Mouse (Mus musculus) splenic B cell, adult 2 months (primary cell): ENCODE measurements around the gene Mapkapk5.
"Not testable (repeated sequence)": the region's sequence is repeated elsewhere in the genome, so short reads cannot be mapped to it uniquely, and the experiment has no call there.

Experiments
- DNase-seq: peaks from one replicate; pipeline ENCODE4 v3.0.0-alpha.2; 2011; ENCODE audit warnings: low read depth, low spot score
- H3K27me3 ChIP-seq: 2 replicates; pipeline ENCODE4 v1.6.1; 2012; ENCODE audit warnings: mild to moderate bottlenecking, low read length, moderate library complexity, mixed read lengths; ENCODE audit not compliant: control insufficient read depth, poor library complexity, insufficient read depth, severe bottlenecking
- H3K36me3 ChIP-seq: 2 replicates; pipeline ENCODE4 v1.6.1; 2012; ENCODE audit warnings: mild to moderate bottlenecking, low read length, moderate library complexity, mixed read lengths; ENCODE audit not compliant: control insufficient read depth, poor library complexity, insufficient read depth, severe bottlenecking

Gene Mapkapk5

DNA sequence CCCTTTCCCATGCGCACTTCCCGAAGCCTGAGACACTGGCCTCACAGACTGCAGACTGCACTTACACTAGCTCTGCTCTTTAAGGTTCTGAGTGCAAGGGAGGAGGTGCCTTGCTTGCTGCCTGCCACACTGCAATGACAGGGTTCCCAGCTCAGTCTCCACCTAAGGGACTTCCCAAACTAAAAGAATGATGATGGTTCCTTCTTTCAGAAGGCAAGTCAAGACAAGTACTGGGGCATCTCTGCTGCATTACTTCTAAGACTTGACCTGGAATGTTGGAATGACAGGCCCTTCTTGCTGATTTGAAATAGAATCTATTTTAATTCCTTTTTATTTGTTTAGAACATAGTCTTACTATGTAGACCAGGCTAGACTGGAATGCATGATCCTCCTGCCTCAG lies 8.1 kb downstream of the Mapkapk5 start:
- no peak for DNase-seq
- H3K27me3 ChIP-seq = no peaks in the 10 kb centered on the region
- peaks cover 14% of the 10 kb centered on the region; the same call in 1 of the 2 replicates for H3K36me3 ChIP-seq

DNA sequence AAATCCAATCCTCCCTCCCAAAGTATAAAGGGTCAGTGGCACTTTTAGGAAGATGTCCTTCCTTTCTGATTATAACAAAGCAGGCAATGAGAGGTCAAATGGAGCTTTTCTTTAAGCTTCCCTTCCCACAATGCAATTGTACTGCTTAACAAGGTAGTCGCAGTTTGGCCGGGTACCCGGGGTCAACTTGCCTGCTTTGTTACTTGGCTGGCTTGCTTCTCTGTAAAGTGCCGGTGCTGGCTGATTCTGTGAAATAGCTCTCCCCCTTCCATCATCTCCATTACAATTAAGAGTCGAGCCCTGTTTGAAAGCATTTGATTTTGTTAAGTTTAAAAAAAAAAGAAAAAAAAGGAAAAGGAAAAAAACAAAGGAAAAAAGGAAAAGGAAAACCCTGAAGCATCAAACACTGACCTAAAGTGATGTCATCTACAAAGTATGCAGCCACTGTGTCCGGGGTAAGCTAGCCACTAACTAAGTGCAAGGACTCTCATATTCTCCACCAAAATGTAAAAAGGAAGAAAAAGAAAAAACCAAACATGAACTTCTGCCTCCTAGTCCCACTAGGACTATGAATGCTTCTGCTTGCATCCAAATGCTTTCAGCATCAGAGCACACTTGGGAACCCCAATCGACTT lies 8.7 kb downstream of the Mapkapk5 start:
- DNase-seq = no peak
- H3K36me3 ChIP-seq = peaks cover 19% of the 10 kb centered on the region; the same call in 1 of the 2 replicates
- no peaks in the 10 kb centered on the region for H3K27me3 ChIP-seq

DNA sequence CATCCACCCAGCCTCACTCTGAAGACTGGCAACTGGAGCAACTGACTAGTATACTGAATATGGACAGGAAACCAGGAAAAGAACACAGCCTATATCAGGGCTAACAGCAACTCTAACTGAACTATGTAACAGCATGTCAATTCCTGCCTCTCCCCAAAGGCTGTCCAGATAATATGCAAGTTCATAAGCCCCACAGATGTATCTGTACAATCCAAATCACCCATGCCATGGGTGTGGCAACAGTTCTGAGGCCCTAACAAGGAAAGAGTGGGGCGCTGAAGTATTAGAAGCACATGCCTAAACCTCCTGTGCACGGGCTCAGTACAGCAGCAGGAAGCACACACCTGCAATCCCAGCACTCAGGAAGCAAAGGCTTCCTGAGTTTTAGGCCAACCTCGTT lies 10.6 kb downstream of the Mapkapk5 start:
- Histone ChIP-seq H3K36me3 (peaks cover 19% of the 10 kb centered on the region; the same call in 1 of the 2 replicates), H3K27me3 (no peaks in the 10 kb centered on the region)
- no peak for DNase-seq

DNA sequence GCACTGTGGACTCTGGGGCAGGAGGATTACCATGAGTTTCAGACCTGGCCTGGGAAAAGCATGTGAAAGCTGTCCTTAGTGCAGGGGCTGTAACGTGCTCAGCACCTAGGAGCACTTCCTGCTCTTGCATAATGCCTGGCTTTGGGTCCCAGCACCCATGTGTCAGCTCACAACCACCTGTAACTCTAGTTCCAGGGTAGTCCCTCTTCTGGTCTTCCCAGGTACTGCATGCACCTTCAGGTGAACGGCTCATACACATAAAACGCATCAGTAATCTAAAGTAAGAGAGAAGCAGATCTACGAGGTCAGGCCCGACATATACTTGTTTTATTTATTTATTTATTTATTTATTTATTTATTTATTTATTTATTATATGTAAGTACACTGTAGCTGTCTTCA lies 11.2 kb downstream of the Mapkapk5 start:
- Histone ChIP-seq H3K36me3 (peaks cover 19% of the 10 kb centered on the region; the same call in 1 of the 2 replicates), H3K27me3 (no peaks in the 10 kb centered on the region)
- peak; percentile 58 for DNase-seq

DNA sequence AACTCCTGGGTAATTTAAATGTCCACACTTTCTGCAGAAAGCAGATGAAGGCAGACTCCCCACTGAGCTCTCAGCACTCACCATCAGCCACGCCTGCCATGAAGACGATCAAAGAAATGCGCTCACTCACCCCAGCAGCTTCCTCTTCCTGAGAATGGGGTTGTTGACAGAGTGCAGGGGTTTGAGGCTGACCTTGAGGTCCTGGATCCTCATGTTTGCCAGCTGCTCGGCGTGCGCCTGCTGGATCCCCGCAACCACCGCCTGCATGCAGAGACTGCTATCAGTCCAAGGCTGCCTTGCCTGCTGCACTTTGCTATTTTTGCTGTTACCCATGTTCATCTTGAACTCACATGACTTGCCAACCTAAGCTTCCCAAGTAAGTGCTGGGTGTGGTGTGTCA lies 18.7 kb downstream of the Mapkapk5 start:
- no peak for DNase-seq
- no peaks in the 10 kb centered on the region for H3K27me3 ChIP-seq
- H3K36me3 ChIP-seq = peaks cover 18% of the 10 kb centered on the region

DNA sequence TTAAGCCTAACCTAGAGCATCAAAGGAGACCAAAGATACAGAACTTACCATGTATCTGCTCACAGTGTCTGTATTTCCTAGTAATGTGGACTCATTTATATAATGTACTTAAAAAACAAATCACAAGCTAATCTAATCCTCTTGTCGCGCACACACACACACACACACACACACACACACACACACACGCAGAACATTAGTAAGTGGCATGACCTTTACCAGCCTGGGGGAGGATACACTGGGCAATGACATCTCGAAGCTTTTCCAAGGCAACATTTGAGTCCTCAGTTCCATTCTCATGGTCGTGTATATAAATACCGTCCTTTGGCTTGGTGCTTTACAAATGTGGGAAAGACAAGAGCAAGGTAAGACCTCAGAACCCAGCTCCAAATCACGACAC lies 19.2 kb downstream of the Mapkapk5 start:
- H3K27me3 ChIP-seq = no peaks in the 10 kb centered on the region

DNA sequence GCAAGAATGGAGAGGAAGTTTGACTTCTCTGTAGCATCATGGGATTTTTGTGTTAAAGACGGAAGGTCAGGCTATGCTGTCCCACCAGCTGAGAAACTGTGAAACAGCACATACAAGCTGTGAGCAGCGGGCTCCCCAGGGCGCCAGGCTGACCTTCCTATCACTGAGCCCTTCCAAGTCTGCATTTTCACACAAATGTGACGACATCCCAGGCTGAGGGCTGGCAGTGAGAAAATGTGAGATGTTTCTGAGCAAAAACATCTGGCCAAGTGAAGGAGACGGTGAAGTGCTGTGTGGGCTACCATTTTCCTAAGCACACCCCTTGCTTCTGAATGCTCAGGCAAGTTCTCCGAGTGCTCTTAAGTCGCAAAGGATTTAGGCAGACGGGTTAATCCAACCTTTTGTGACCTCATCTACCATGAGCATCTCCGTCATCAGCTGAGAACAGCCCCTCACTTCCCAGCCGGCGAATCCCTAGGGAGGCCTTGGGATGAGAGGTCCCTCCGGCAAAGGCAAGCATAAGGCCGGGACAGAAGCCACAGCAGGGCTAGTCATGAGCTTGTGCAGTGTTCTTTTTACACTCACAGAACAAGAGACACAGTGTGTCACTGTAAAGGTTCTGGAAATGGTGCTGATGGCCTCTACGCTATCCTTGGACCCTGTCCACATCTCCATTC lies 19.8 kb downstream of the Mapkapk5 start:
- Histone ChIP-seq H3K36me3 (peaks cover 18% of the 10 kb centered on the region), H3K27me3 (no peaks in the 10 kb centered on the region)
- no peak for DNase-seq

More for the DNA sequence above, 19.2 kb downstream of the Mapkapk5 start:
- DNase-seq = no peak
- peaks cover 18% of the 10 kb centered on the region for H3K36me3 ChIP-seq

DNA sequence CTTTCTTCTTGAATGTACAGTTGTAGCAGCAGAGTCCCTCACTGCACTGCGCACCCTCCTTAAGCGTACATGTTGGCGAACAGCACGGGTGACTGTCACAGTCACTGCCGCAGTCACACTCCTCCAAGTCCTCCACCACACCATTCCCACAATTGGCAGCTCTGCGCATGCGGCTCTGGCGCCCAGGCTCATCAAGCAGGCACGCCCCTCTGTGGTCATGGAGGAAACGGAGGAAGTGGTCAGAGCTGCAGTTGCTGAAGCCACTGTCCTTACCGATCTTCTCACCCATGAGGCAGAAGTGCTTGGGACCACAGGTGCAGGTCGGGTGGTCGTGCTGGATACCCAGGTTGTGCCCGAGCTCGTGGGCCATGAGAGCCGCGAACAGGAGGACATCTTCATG lies 25.9 kb downstream of the Mapkapk5 start:
- not testable (repeated sequence) for DNase-seq, H3K36me3 ChIP-seq, H3K27me3 ChIP-seq

DNA sequence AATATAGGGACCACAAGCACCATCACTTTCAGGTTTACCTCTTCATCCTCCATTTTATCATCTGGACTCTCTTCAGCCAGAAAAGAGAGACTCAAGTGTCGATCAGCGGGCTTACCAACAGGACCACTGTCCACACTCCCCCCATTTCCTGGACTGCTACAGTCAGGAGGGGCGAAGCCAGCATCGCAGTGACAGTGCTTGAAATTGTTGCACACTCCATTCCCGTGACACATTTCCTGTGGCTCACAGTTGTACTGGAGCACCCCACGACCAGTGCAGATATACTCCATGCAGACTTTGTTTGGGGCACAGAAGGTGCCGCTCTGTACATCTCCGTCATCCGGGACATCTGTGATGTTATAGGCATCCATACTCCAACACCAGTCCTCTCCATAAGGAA lies 26.7 kb downstream of the Mapkapk5 start:
- DNase-seq = no peak
- no peaks in the 10 kb centered on the region for H3K27me3 ChIP-seq
- H3K36me3 ChIP-seq = 0 out of 2 replicates have a peak, but pooled peaks cover 2% of the 10 kb centered on the region

DNA sequence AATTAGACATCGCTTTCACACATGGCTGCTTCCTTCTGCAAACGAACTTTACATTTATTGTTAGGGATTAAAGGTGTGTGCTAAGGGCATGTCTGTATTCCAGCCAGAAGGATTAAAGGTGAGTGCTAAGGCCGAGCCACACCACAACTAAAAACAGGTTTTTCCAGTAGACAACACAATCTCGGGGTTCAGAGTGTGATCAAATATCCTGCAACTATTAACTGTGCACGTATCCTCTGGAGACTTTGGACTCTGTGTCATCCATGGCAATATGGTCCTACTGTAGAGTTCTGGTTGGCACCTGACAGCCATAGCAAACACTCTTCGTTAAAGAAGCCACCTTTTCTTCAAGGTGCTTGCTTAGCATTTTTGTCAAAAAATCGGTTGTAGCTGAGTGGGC lies 35.7 kb downstream of the Mapkapk5 start:
- Histone ChIP-seq H3K36me3 (no peaks in the 10 kb centered on the region), H3K27me3 (no peaks in the 10 kb centered on the region)
- no peak for DNase-seq

DNA sequence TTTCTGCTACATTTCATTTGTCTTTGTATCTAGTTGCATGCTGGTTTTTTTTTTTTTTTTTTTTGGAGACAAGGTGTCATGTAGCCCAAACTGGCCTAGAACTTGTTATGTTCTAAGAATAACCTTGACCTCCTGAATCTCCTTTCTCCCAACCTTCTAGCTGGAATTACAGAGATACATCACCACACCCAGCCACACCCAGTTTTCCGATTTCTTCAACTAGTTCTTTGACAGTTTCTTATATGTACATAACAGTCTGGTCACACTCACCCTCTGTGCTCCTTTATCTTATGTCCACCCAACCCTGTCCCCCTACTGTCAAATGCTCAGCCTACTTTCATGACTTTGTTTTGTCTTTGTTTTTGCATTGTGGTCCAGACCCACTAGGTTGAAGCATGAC lies 38.9 kb downstream of the Mapkapk5 start:
- no peak for DNase-seq
- Histone ChIP-seq H3K36me3 (no peaks in the 10 kb centered on the region), H3K27me3 (no peaks in the 10 kb centered on the region)

DNA sequence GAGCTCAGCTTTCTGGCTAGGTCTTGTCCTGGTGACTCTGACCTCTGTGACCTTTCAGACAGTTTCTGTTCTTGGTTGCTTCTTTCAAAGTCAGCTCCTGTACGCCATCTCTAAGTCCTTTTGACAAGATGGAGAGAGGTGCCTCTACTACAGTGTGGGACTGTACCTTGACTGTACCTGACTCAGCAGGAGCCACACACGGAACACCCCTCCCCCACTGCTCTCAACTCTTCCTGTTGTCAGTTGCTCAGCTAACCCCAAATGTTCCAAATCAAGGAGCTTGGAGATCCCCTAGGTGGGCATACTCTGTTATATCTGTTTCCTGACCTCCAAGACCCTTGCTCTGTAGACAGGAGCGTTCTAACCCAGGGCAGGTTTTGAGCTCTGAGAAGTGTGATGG lies 42.5 kb downstream of the Mapkapk5 start, which contains the start of gene Adam1b:
Gene Adam1b, minus strand, starts transcription at position 205 of the 400 bp plus-strand sequence.
- Histone ChIP-seq H3K27me3 (no peaks in the 10 kb centered on the region), H3K36me3 (no peaks in the 10 kb centered on the region)
- no peak for DNase-seq

DNA sequence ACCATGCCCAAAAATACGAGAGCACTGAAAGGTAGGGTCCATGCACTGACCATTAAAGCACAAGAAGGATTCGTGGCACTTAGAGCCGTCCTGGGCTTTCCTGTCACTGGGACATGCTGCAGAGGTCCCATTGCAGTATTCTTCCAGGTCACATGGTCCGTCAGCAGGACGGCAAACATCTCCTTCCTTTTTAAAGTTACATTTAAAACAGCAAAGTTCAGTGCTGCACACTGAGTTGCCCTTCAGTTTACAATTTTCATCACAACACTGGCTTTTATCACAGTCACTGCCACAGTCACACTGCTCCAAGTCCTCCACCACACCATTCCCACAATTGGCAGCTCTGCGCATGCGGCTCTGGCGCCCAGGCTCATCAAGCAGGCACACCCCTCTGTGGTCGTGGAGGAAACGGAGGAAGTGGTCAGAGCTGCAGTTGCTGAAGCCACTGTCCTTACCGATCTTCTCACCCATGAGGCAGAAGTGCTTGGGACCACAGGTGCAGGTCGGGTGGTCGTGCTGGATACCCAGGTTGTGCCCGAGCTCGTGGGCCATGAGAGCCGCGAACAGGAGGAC lies 44.2 kb downstream of the Mapkapk5 start:
- DNase-seq, H3K27me3 ChIP-seq, H3K36me3 ChIP-seq: not testable (repeated sequence)

DNA sequence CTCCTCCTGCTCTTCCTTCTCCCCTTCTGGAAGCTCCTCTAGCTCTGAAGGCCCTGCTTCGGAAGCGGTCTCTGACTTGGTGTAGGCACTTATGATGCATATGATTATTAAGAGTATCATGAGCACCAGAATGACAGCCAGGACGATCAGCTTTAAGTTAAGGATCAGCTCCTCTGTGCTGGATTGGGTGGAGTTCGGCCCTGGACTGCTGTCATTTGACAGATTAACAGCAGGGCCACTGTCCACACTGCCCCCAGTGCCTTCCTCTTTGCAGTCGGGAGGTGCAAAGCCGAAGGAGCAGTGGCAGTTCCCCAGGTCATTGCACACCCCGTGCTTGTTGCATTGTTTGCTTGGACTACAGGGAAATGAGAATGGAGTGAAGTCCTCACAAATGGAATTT lies 45.0 kb downstream of the Mapkapk5 start:
- DNase-seq = no peak
- Histone ChIP-seq H3K36me3 (no peaks in the 10 kb centered on the region), H3K27me3 (no peaks in the 10 kb centered on the region)

DNA sequence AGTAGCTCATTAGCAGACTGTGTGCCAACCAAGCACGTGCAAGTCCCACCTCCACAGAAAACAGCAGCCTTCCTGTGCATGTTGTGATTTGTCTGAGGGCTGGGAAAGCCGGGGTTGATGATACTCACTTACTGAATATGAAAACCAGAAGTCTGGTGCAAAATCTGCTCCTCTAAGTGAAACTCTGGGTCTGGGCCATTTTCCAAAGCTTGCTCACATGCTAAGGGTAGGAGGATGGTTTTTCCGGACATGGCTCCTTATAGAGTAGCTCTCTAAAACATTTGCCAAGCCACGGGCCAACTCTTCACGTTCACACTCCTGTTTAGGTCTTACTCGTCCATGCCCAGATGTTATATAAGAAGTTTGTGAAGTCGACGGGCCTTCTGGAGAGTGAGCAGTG lies 52.4 kb downstream of the Mapkapk5 start:
- Histone ChIP-seq H3K27me3 (no peaks in the 10 kb centered on the region), H3K36me3 (no peaks in the 10 kb centered on the region)
- no peak for DNase-seq
